Mouse (Mus musculus) gastrocnemius, postnatal 14 days (tissue): Measurements from ENCODE around the gene Alx3. TPM values are rescaled to one million over a fixed set of nuclear protein-coding genes. Genes with fewer than 3 reads are reported as not detected.

ENCODE experiments used
- DNase-seq: peaks from one replicate; pipeline ENCODE4 v3.0.0; 2021; ENCODE audit warnings: mixed read lengths
- intact Hi-C: fragments of 180-260 bp; cut with DNase I; formaldehyde crosslinking; loops from one replicate; pipeline ENCODE4 v1.15.1; 2025; ENCODE audit warnings: low total_unique reads
- long read RNA-seq, 2 experiments: library from polyadenylated mRNA; stranded (forward); transcript quantifications; one replicate each; pipeline ENCODE4 v2.0.0; 2021
- total RNA-seq, 2 experiments: library from RNA; stranded (reverse); gene quantifications; 2 replicates each; pipeline ENCODE4 v1.2.3; 2021

The Alx3 gene
- not detected for total RNA-seq
- long read RNA-seq, experiment 1, result 0 reads
- long read RNA-seq, experiment 2, result 0 reads

DNA sequence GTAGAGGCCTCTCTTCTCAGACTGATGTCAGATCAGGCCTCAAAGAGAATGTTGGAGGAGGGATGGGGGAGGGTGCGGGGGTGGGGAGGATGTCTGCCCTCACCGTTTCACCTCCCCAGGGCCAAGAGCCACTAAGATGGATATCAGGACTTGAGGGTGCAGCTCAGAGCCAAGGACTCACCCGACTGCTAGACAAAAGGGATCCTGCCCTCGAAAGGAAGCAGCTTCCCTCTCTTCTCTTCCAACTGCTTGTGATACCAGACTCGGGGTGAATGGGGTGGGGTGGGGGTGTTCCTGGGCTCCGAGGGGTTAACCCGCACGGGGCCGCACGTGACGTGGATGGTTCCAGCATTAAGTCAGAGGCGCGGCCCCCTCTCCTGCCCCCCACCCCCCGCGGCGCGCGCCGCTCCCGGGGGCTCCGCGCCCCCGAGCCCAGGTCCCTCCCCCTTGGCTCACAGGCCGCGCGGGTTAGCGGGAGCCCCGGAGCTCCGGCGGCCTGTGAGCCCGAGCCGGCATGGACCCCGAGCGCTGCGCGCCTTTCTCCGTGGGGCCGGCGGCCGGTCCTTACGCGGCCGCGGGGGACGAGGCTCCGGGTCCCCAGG is at the start of gene Alx3:
Gene Alx3, plus strand, starts transcription at position 370 of the 602 bp plus-strand sequence.
- no peak for DNase-seq
- intact Hi-C loops, result no loop called here

GRCm38 (mm10) chr3:107545278-107545677 is 49.6 kb upstream of the Alx3 start:
- no peak for DNase-seq
- intact Hi-C loops, result no loop called here

DNA sequence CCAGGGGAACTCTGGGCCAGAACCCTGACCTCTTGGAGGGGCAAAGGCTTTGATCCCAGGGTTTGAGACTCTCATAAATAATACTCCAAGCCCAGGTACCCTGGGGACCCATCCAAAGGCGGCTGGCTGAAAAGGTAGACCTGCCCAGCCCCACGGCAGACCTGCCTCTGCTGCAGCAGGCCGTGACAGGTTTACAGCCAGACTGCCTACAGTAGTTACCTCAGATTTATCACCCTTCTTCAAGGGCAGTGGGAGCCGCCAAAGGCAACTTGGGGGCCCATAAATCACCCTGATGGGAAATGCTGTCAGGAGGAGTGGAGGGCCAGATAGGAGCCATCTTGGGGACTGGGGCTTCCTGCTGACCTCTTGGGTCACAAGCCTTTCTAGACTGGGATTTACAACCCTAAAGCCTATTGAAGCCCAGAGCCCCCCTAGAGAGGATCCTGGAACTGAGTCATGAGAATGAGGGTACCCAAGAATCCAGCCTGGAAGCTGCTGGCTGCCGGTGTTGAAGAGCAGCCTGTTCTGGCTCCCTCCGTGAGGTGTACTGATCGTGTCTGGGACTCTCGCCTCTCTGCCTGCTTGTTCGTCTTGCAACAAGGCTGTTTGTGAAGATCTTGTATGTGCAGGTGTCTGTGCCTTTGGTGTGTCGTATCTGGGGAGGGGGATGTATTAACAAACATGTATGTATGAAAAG is 49.0 kb upstream of the Alx3 start:
- DNase-seq, result no peak
- intact Hi-C loops, result no loop called here

- DNase-seq, result no peak
- intact Hi-C loops, result no loop called here
These were observed 47.9 kb upstream of the Alx3 start for GRCm38 (mm10) chr3:107546956-107547355.

DNA sequence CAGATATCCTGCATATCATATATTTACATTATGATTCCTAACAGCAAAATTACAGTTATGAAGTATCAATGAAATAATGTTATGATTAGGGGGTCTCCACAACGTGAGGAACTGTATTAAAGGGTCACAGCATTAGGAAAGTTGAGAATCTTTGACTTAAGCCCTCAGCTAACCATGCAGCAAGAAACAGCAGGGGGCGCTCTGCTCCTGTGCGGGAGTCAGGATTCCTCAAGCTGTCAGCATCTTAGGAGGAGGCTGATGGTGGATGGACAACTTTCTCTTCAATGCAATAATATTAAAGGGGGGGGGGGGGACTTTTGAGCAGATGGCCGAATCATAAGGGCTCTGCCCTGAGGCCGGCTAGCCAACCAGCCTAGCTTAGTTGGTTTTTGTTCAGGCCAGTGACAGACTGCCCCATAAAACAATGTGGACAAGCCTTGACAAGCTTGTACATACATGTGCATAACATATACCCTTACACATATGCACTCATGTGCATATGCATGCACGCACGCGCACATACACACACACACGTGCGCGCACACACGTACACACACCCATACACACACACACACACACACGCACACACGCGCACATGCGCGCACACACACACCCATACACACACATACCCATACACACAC is 44.3 kb upstream of the Alx3 start:
- DNase-seq, result peak; percentile 59
- intact Hi-C loops, result no loop called here

DNA sequence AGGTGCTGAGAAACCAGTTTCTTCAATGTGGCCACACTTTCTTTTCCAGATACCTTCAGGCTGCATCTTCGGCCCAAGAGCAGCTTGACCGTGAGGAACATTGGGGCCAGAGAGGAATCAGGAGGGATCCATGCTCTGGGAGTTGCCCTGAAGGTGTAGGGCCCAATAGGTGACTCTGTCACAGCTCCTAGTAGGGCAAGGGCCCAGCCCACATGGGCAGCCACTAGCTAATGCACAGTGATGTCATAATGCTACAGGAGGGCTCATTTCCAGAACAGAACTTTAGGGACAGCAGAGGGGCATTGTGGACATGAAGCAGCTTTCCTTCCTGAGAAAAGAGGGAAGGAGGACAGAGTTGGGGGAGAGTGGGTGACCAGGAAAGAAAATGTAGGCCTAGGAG is 40.0 kb upstream of the Alx3 start, which contains the start of gene Ubl4b:
Gene Ubl4b, minus strand, starts transcription at position 232 of the 400 bp plus-strand sequence.
- DNase-seq, result no peak
- intact Hi-C loops, result no loop called here

GRCm38 (mm10) chr3:107558740-107559139 is 36.1 kb upstream of the Alx3 start:
- intact Hi-C loops, result no loop called here
- no peak for DNase-seq

DNA sequence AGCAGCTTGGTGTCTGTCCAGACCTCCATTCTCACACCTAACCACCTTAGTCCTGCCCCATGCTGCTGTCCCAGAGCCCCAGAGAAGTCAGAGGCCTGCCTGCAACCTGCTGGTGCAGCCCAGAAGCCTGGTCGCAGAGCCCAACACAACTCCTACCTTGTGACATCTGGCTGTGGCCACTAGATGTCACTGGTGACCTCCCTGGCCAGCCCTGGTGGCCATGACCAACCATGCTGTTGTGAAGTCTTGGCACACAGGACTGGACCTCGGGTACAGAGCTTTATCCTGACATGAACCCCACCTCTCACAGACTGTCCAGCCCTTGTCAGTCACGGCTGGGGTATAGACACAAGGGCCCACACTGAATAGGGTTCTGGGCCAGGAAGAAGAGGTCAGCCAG is 35.6 kb upstream of the Alx3 start:
- peak; percentile 76 for DNase-seq
- intact Hi-C loops, result no loop called here

GRCm38 (mm10) chr3:107562104-107562503 is 32.7 kb upstream of the Alx3 start:
- no peak for DNase-seq
- intact Hi-C loops, result no loop called here

DNA sequence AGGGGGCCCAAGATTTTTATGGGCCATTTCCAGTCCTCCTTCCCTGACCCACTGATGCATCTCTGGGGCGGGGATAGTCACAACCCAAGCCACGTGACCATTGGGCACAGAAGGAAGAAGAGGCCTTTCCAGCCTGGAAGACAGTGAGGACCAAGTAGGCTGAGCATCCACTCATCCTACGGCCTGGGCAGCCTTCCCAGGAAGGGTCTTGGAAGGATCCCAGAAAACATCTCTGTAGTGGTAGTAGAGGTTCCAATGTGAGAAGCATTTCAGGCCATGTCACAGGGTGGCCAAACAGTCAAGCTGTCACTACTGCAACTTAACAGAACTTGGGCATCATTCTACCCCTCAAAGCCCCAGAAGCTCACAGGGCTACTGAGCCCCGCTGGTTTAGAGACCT is 32.2 kb upstream of the Alx3 start:
- DNase-seq, result no peak
- intact Hi-C loops, result no loop called here

GRCm38 (mm10) chr3:107563880-107564279 is 31.0 kb upstream of the Alx3 start:
- DNase-seq, result no peak
- intact Hi-C loops, result no loop called here

GRCm38 (mm10) chr3:107565331-107565730 is 29.5 kb upstream of the Alx3 start:
- no peak for DNase-seq
- intact Hi-C loops, result no loop called here

GRCm38 (mm10) chr3:107567766-107568165 is 27.1 kb upstream of the Alx3 start:
- intact Hi-C loops, result no loop called here
- no peak for DNase-seq

GRCm38 (mm10) chr3:107568721-107569120 is 26.1 kb upstream of the Alx3 start:
- DNase-seq, result no peak
- intact Hi-C loops, result no loop called here

- intact Hi-C loops, result no loop called here
- no peak for DNase-seq
These were observed 23.6 kb upstream of the Alx3 start for GRCm38 (mm10) chr3:107571205-107571604.

DNA sequence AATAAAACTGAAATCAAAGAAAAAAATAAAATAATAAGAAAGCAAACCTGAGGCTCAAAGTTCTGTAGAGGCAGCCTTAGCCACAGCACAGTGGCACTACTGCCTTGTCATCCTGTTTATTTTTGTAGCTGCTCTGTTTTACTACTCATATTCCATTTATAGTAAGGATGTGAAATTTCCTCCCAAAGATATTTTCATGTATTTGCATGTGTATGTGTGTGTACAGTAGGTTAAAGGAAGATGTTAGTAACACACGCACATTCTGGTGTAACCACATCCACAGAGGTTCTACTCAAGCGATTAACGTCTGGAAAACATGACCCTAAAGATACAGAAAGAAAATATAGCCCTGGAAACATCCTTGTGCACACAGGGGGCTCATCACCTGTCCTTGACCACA is 18.0 kb upstream of the Alx3 start:
- intact Hi-C loops, result no loop called here
- no peak for DNase-seq

DNA sequence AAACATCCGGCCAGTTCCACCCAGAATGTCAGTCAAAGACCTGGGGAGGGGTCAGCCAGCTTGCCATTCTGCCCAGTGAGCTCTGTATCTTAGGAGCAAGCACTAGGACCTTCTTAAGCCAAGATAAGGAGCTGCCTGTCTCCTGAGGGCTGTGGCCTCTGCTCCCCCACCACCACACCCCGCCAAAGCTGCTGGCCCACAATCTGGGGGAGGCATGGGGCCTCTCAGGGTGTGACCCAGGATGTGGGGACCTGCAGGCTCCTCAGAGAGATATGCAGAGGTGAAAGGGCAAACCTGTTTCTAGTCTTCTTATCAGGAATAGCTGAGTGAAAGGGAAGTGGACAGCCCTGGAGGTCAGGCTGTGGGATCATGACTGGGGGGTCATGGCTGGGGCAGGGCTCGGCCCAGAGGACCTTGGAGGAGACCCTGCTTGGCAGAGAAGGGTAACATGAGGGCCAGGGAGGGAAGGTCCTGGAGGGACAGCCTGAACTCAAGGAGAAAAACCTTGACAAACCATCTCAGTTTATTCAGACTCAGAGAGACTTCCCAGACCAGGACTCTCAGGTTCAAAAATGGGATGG is 16.9 kb upstream of the Alx3 start:
- intact Hi-C loops, result no loop called here
- no peak for DNase-seq

DNA sequence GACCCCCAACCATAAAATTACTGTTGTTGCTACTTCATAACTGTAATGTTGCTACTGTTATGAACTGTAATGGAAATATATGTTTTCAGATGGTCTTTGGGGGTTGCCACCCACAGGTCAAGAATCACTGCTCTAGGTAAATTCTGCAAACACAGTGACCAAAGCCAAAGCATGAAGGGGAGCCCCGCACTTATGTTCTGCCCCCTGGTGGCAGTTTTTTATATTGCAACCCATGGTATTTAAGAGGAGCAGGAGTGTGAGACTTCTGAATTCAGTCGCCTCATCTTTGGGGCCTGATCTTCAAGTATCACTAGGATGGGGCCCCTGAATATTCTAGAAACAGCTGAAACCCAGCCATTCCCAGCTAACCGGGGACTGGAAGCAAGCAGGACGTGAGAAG is 15.4 kb upstream of the Alx3 start:
- intact Hi-C loops, result no loop called here
- DNase-seq, result peak; percentile 41

GRCm38 (mm10) chr3:107581103-107582010 is 13.5 kb upstream of the Alx3 start:
- no peak for DNase-seq
- intact Hi-C loops, result no loop called here
